Mouse (Mus musculus) gastrocnemius, postnatal 36 days (tissue): ENCODE results near the gene Fam3a. TPM values are rescaled to one million over a fixed set of nuclear protein-coding genes. Genes with fewer than 3 reads are reported as not detected.
"Not testable (repeated sequence)": the region's sequence is repeated elsewhere in the genome, so short reads cannot be mapped to it uniquely, and the experiment has no call there.

Source experiments
- DNase-seq, 2 experiments: peaks; one replicate each; pipeline ENCODE4 v3.0.0; 2022
- intact Hi-C: fragments of 180-260 bp; cut with DNase I; formaldehyde crosslinking; loops from one replicate; pipeline ENCODE4 v1.15.1; 2025
- long read RNA-seq, 2 experiments: library from polyadenylated mRNA; stranded (forward); transcript quantifications; one replicate each; pipeline ENCODE4 v2.0.0; 2021
- total RNA-seq, 2 experiments: library from RNA; stranded (reverse); gene quantifications; 2 replicates each; pipeline ENCODE4 v1.2.3; 2021

Fam3a gene
- total RNA-seq: 10 to 100 TPM; 12.5 to 12.6 TPM
- long read RNA-seq, experiment 1, transcript Fam3a-206 (9 exons, 1,899 nt): major isoform, 6 of 9 reads
- long read RNA-seq, experiment 1, partial matches to known transcripts: 1 of 9 reads
- long read RNA-seq, experiment 1, other reads (novel, unspliced or antisense): 2 of 9 reads
- long read RNA-seq, experiment 2, transcript Fam3a-206 (9 exons, 1,899 nt): major isoform, 18 of 26 reads
- long read RNA-seq, experiment 2, partial matches to known transcripts: 0 of 26 reads
- long read RNA-seq, experiment 2, other reads (novel, unspliced or antisense): 6 of 26 reads

DNA sequence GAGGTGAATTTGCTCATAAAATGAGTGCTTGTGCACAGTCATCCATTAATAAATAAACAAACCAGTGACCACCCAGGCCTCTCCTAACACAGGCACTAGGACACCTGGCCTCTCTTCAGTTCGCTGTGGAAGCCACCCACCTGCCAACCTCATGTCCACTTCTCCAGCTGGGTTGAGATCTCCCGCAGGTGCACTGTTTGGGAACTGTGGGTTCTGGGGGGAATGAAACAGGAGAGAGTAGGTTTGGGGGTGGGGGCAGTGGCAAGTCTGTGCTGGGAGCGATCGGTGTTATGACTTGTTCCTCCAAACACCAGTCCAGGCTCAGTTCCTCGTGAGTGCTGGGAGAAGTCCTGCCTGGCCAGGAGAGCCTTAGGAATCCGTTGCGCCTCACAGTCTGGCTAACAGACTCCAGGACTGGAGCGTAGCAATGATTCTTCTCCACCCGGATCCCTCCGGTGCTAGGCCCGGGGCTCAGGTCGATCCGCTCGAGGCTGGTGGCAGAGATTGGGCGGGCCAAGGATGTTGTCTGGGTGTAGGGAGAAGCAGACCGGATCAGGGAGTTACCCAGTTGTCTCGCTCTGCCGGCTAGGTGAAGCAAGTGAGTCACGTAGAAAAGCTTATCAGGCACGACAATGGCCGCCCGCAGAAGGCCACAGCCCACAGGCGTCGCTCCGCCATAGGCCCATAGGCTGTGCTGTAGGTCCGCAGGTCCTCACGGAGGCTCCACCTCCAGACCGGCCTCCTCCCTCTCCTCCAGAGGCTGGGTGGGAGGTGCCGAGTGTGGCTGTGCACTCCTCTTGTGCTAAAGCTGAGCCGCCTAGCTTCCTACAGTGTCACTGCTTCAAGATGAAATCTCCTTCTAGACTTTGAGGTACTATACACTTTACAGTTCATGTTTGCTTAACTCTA, at the start of gene Fam3a, which contains the start of gene Ikbkg:
TSS of gene Fam3a (minus strand) at position 738 of the 909 bp plus-strand sequence.
TSS of gene Ikbkg (plus strand) at position 756 of the 909 bp plus-strand sequence.
- intact Hi-C loops: no loop called here

DNA sequence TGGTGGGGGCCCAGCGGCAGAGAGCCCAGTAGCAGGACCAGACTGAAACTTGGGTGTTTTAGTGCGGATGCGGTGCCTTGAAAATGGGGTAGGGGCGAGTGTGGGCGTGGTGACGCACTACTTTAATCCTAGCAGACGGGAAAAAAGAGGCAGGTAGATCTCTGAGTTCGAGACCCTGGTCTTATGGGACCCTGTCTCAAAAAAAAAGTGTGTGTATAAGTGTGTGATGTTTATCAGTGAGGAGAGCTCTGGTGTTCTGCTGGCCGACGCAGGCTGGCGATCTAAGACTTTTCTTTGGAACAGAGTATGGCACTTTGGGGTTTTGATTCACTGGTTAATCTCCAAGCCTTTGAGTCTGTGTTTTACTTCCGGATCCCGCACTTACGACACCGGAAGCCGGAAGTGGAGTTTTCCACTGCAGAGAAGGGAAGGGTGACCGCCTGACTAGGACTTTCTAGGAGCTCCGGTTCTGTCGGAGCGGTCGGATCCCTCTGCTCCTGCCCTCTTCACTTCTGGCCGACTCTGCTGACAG, 36.3 kb upstream of the Fam3a start:
- DNase-seq: peak; percentile 56 to 59
- intact Hi-C loops: no loop called here

More for the DNA sequence above, at the start of gene Fam3a, which contains the start of gene Ikbkg:
- peak; percentile 61 to 72 for DNase-seq

DNA sequence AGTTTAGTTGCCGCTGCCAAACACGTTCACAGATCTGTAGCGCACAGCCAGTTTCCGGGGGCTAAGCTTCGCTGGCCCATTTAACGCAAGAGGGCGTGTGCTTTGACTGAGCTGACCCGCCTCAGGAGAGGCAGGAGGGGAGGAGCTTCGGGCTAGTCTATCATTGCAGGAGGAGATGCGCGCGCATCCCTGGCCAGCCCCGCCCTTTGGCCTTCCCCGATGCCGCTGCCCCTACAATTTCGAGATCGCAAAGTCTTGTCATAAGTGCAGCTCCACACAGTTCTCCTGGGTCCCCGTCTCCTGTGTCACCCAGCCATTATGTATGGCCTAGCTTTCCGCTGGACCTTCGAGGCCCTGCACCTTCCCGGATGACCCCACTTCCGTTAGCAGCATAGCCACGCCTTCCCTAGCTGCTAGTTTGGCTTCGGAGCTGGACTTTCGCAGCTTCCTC, 35.8 kb upstream of the Fam3a start, which contains the start of gene G6pdx:
TSS of gene G6pdx (minus strand) at position 369 of the 451 bp plus-strand sequence.
- DNase-seq: peak; percentile 82 to 83
- intact Hi-C loops: no loop called here

DNA sequence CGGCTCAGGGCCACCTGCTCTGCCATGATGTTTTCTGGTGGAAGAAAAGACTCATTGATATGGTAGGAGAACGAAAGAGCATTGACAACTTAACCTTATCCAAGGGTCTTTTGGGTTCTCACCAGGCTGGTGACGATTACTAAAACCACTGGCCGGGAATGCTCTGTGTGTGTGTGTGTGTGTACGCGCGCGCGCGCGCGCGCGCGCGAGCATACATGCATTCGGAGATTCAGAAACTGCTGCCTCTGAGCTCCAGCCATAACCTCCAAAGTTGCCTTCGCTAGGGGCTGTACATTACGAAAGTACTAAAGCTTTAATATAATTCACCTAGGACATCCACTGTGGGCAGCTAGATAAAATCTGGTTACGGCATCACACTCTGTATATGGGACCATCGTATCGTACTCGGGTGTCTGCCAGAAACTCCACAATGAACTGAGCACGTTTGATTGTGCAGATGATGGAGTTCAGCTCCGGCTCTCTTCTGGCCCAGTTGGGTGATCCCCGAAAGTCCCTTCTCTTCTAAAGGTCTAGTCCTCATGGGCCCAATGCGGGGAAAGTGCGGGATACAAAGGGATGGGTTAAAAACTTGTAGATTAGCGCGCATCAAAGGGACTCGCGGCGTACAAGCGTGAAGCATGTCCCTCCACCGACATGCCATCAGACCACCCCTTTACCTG, 35.2 kb upstream of the Fam3a start:
- no peak for DNase-seq
- intact Hi-C loops: no loop called here

DNA sequence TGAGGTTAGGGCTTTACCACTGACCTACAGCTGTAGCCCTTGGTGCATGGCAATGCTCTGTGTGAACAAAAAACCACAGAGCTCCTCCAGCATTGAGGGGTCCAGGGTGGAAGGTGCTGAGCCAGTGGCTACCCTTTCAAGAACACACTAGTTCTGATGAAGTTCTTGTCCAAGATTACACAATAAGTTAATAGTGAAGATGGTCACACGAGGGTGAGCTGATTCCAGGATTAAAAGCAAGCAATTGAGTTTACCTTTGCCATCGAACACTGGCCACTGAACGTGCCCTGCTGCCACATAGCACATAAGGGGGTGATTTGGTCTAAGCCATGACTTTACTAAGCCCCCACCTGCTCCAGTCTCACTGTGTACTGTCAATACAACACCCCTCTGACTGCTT, 34.0 kb upstream of the Fam3a start:
- no peak for DNase-seq
- intact Hi-C loops: no loop called here

DNA sequence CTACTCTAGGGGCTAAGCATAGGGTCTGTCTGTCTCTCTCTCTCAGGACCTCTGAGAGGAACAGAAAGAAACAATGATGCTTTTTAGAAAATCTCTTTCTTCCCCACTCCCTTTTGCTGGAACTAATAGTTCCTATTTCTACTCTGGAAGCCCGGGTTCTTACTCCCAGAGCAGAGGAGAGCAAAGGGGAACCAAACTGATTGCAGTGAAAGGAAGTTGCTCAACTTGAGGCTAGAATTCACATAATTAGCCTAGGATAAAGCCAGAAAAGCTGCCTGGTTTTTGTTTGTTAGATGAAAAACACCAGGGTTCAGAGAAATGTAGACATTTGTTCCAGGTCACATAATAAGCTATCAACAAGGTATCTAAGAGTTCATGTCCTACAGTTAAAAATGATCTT, 33.2 kb upstream of the Fam3a start:
- no peak for DNase-seq
- intact Hi-C loops: no loop called here

DNA sequence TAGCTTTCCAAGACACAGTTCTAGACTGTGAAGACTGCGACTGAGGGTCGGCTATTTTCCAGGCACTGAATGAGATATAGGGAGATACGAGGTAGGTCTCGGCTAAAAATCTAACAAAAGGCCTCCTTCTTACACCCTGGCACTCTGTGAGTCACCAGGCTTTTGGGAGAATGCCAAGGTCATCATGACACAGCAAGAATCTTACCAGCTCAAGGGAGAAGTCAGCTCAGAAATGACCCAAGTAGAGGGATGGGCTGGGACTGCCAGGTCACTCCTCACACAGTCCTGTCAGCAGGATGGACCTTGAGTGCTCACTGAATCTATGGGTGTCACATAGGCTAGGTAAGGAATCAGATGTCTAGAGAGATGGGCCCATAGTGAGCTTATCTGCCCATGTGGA, 32.1 kb upstream of the Fam3a start:
- intact Hi-C loops: no loop called here
- no peak for DNase-seq

DNA sequence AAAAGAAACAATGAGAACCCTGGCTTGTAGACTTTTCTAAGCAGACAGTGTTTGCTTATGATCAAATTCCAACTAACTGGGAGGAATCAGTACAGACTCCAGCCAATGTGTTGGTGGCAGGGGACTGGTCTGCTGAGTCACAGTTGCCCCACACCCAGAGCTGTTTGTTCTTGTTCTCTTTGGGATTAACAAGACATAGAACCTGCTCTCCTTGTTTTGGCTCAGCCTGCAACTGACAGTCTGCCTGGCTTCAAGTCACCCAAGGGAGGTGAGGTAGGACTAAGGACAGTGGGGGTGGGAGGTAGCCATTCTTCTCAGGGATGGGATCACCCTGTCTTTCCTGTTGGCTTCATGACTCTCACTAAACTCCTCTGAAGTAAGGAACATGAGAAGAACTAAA, 31.4 kb upstream of the Fam3a start:
- intact Hi-C loops: no loop called here
- no peak for DNase-seq

DNA sequence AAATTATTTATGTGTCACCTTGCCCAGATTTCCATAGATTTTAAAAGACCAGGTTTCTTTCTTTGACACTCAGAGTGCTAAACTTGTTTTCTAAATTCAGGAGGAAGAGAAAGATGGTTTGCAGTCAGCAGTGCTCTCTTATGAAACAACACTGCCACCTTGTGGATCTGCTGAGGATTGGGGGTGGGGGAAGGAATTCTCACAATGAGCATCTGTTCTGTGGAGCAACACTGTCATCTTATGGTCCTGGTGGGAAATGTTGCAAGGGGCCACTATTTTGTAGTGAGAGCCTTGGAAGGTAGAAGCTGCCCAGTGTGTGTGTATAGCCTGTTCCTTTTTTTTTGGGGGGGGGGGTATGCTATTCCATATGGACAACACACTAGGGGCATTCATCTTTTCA, 20.3 kb upstream of the Fam3a start:
- peak; percentile 22 to 31 for DNase-seq
- intact Hi-C loops: loop anchor here (2.0 to 10.0 kb wide), 3 partner anchors 165 to 389 kb away; partner anchors contain the start of genes Flna and Irak1

DNA sequence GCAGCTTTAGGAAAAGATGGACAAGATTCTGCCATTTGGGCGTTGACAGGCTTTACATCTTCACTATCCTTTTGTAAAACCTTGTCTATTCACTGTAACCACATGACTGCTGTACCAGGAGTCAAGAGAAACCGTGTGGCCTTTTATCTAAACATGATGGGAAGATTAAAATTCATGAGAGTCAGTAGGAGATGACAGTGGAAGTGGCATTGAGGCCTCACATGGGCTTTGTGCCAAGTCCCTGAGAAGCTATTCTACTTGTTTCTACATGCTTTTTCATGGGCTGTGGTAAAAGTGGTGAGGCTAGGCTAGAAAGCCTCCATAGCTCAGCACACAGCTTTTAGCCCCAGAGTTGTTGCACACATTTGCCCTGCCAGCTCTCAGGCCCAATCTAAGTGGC, 15.3 kb upstream of the Fam3a start:
- no peak for DNase-seq
- intact Hi-C loops: no loop called here

DNA sequence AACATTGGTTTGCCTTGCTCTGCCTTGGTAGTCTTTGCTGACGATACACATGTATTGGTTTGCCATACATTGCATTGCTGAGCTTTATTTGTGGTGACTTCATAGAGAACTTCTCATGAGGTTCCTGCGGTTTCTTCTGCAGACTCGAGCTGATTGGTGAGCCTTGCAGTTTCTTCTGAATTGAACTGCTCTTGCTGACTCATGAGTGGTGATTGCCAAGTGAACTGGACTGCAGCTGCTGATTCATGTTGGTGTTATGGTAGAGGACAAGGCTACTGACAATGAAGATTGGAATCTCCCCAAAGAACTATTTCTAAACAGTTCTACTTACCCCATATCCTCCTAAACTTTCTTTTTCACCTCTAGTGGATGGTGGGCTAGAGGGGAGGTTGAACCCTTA, 7.1 kb upstream of the Fam3a start:
- no peak for DNase-seq
- intact Hi-C loops: no loop called here

DNA sequence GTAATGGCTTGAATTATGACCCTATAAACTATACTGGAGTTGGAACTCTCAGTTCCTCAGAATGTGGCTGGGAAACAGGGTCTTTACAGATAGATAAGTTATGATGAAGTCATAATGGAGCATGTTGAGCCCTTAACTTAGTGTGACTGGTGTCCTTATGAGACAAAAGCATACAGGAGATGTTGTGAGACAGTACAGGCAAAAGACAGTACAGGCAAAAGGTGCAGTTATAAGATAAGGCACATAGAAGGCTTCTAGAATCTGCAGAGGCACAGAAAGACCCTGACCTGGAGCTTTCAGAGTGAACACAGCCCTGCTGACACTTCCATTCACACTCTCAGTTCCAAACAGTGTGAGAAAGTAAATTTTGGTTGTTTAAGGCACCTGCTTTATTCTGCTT, 4.9 kb downstream of the Fam3a start:
- DNase-seq: no peak
- intact Hi-C loops: no loop called here

DNA sequence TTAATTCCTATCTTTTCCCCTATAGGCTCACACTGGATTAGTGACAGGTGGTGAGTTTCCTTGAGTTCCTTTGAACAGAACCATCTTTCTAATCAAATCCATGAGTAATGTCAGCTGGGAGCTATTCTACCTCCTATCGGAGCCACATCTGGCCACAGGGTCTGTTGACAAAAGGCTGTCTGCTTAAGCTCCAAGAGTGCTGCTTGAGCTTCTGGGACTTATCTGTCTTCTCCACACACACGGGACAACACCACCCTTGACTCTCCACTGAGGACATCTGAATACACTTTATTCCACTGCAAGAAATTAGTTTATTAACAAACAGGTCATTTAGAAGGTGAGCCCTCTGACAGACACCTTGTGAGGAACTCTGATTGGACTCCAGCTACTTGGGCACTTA, 8.6 kb downstream of the Fam3a start:
- intact Hi-C loops: no loop called here
- DNase-seq: no peak

DNA sequence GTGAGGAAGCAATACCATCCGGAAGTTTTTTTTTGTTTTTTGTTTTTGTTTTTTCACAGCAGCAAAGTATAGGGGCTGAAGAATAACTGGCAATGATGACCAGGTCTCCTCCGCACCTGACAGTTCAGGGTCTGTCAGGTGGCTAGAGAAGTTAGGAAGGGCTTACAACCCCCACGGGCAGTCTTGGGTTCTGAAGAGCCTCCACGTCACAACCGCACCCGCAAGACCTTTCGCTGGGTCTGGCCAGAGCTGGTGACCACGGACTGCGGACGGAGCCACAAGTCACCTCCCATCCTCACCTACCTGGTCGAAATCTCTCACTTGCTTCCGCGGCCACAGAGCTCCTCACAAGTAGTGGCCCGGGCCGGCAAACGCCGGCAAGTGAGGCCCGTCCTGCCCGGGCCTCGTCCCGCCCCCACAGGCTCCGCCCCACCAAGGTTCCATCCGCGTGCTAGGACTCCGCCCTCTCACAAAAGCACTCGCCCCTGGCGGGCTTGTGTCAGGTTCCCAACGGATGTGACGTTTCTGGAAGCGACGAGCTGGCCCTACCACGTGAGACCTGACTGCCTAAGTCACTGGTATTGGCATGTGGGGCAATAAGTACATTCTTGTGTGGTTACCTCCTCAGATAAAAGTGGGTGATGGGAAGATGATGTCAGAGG, 20.1 kb downstream of the Fam3a start, which contains the start of the genes Ubl4a and Slc10a3:
TSS of gene Ubl4a (minus strand) at position 331 of the 662 bp plus-strand sequence.
TSS of gene Slc10a3 (minus strand) at position 462 of the 662 bp plus-strand sequence.
- intact Hi-C loops: loop anchor here (5.0 kb wide), 1 partner anchor 66 kb away; no protein-coding TSS in a partner anchor
- peak; percentile 77 to 87 for DNase-seq

DNA sequence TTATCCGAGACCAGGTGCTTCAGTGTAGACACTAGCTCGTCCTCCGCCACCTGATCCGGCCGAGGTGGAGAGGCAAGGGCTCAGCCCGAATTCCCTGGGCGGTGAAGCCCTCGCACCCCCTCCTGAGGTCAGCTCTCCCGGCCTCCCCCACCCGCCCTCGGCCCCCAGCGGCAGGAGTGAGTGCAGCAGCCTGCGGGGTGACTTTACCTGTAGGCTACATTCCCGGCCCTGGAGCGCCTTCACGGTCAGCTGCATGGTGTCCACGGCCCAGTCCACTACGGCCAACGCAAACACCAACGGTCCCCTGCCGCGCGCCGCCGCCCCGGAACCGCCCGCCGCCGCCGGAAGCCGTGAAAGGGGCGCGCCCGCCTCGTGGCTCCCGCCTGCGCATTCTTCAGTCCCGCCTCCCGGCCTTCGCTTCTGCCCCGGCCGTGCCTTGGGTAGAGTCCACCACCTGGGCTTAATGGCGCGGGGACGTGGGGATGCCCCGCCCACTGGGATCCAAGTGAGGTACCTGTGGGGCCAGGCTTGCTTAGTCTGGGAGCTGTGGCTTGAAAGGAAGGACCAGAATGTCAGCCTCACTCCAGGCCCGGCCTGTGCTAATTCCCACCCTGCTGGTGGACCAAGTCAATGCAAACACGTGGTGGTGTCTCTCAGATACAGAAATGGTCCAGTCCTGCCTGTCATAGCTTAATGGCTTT, 24.7 kb downstream of the Fam3a start:
- peak; percentile 63 to 67 for DNase-seq
- intact Hi-C loops: no loop called here

DNA sequence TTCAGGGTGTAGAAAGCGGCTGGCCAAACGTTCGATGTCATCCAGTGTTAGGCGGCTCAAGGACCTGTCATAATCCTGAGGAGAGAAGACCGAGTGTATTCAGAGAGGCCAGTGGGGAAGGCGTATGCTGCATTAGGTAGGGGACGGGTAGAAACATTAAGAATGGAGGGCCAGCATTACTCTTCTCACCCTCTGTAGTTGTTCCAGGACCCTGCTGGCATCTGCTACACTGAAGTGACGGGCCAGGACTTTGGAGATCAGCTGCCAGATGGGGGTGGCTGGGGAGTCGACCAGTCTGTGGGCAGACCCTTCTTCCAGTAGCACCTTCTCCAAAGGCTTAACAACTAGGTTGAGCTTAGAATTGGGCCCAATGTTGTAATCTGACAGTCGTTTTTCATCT, 25.6 kb downstream of the Fam3a start:
- no peak for DNase-seq
- intact Hi-C loops: no loop called here

DNA sequence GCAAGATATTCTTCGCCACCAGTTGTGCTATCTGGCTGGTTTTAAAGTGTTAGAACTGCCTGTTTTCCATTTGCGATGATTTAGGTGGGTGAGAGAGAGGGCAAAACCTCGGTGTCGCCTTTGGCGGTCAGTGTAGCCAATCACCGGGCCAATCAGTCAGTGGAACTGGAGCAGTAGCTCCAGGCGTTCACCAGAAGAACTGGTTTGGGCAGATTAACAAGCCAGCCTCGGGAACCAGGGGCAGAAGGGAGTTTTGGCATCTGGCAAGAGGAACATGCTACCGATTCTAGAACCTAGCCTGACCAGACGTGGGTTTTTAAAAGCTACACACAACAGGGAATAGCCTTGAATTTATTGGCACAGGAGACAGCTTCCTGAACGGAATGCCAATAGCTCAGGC, 33.9 kb downstream of the Fam3a start:
- DNase-seq: no peak

DNA sequence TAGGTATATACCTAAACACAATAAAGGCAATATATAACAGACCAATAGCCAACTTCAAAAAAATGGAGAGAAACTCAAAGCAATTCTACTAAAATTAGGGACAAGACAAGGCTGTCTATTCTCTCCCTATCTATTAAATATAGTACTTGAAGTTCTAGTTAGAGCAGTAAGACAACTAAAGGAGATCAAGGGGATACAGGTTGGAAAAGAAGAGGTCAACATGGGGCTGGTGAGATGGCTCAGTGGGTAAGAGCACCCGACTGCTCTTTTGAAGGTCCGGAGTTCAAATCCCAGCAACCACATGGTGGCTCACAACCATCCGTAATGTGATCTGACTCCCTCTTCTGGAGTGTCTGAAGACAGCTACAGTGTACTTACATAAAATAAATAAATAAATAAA, 36.0 kb downstream of the Fam3a start:
- DNase-seq, intact Hi-C loops: not testable (repeated sequence)

More for the DNA sequence above, 33.9 kb downstream of the Fam3a start:
- intact Hi-C loops: no loop called here

DNA sequence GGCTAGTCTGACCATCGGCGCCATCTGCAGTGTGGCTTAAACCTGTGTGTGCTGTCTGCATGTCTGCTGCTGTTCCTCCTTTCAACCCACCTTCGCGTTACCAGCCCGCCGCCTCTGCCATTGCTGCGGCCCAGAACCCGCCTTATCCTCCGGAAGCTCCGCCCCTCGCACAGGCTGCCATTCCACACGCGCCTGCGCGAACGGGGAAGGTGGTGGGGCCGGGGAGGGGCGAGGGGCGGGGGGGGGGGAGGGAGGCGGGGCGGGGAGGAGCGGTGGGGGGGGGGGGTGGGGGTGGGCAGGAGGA, 39.7 kb downstream of the Fam3a start, which contains the start of gene Lage3:
TSS of gene Lage3 (minus strand) at position 152 of the 304 bp plus-strand sequence.
- intact Hi-C loops: no loop called here
- peak; percentile 62 to 75 for DNase-seq
